Mouse (Mus musculus) central nervous system, embryonic 18 days (tissue): ENCODE measurements around the gene Olfr117. TPM values are rescaled to one million over a fixed set of nuclear protein-coding genes. Genes with fewer than 3 reads are reported as not detected.

Experiments used
- polyA plus RNA-seq: library from polyadenylated mRNA; depleted of rRNA; stranded (reverse); fragments of >200 nt; gene quantifications from 2 replicates; pipeline ENCODE4 v1.2.3, GENCODE M21; 2012; rRNA removed

The Olfr117 gene
- not detected in 2 replicates for polyA plus RNA-seq

GRCm38 (mm10) chr17:37663682-37664081, at the start of gene Olfr117:
TSS of gene Olfr117 (minus strand) at chr17:37663782.

DNA sequence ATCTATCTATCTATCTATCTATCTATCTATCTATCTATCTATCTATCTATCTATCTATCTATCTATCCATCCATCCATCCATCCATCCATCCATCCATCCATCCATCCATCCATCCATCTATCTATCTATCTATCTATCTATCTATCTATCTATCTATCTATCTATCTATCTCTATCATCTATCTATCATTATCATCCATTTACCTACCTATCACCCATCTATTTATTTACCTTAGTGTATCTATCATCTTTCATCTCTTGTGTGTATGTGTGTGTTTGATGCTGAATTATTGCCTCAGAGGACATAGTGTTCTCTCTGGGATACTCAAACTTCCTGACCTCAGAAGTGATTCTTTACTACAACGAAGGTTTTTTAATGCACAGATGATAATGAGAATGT, 32.7 kb upstream of the Olfr117 start, which contains the start of gene Olfr119:
Gene Olfr119 (plus strand): TSS at position 301 of the 400 bp plus-strand sequence.

GRCm38 (mm10) chr17:37666688-37667087, 3.1 kb upstream of the Olfr117 start, which contains the start of gene Olfr118:
TSS of gene Olfr118 (plus strand) at chr17:37666988.

DNA sequence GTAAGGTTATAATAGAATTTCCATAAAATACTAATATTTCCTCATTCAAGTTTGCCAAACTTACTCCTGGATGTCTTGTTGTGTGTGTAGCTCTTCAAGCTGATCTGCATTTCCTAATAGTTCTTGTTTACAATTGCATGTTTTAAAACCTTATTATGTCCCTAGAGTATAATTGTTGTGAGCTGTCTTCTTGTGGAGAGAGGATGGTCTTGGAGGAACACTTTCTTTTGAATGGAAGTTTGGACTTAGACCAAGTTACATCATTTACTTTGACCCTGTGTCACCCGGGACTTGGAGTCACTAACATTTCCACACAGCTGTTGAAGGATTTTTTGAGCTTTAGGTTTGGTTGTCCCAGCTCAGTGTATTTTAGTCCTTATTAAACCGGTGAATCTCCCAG, 36.6 kb downstream of the Olfr117 start, which contains the start of the genes Olfr115 and Olfr116:
Gene Olfr115 (minus strand): TSS at position 101 of the 400 bp plus-strand sequence.
Gene Olfr116 (minus strand): TSS at position 191 of the 400 bp plus-strand sequence.

Other genes starting within 250 kb of the Olfr117 start
- not detected in 2 replicates for gene Olfr108, start 218.3 kb downstream of the Olfr117 start, polyA plus RNA-seq
- not detected in 2 replicates for gene Olfr109, start 204.9 kb downstream of the Olfr117 start, polyA plus RNA-seq
- gene H2-M2, start 180.2 kb downstream of the Olfr117 start, polyA plus RNA-seq = not detected in 2 replicates
- gene Olfr110, start 171.3 kb downstream of the Olfr117 start, polyA plus RNA-seq = 0.03 TPM in 1 of 2 replicates, not detected in the other
- gene Olfr111, start 155.8 kb downstream of the Olfr117 start, polyA plus RNA-seq = 0.04 and 0.05 TPM in 2 replicates
- not detected in 2 replicates for gene Olfr112, start 94.3 kb downstream of the Olfr117 start, polyA plus RNA-seq
- gene Olfr113, start 86.1 kb downstream of the Olfr117 start, polyA plus RNA-seq = not detected in 2 replicates
- gene Olfr114, start 71.0 kb downstream of the Olfr117 start, polyA plus RNA-seq = not detected in 2 replicates
- gene Olfr115, start 36.7 kb downstream of the Olfr117 start, polyA plus RNA-seq = not detected in 2 replicates
- not detected in 2 replicates for gene Olfr116, start 36.6 kb downstream of the Olfr117 start, polyA plus RNA-seq
- not detected in 2 replicates for gene Olfr118, start 3.2 kb upstream of the Olfr117 start, polyA plus RNA-seq
- not detected in 2 replicates for gene Olfr119, start 32.8 kb upstream of the Olfr117 start, polyA plus RNA-seq
- gene Olfr120, start 58.0 kb upstream of the Olfr117 start, polyA plus RNA-seq = not detected in 2 replicates
- gene Olfr121, start 85.1 kb upstream of the Olfr117 start, polyA plus RNA-seq = not detected in 2 replicates
- gene Olfr122, start 104.8 kb upstream of the Olfr117 start, polyA plus RNA-seq = not detected in 2 replicates
- gene Olfr123, start 129.7 kb upstream of the Olfr117 start, polyA plus RNA-seq = not detected in 2 replicates
- not detected in 2 replicates for gene Olfr124, start 136.1 kb upstream of the Olfr117 start, polyA plus RNA-seq
- gene Olfr125, start 169.2 kb upstream of the Olfr117 start, polyA plus RNA-seq = not detected in 2 replicates
- not detected in 2 replicates for gene Olfr126, start 183.7 kb upstream of the Olfr117 start, polyA plus RNA-seq
- gene Olfr127, start 236.7 kb upstream of the Olfr117 start, polyA plus RNA-seq = not detected in 2 replicates